9 mouse cellular contexts compared by ENCODE assay signal in the genomic region with DNA sequence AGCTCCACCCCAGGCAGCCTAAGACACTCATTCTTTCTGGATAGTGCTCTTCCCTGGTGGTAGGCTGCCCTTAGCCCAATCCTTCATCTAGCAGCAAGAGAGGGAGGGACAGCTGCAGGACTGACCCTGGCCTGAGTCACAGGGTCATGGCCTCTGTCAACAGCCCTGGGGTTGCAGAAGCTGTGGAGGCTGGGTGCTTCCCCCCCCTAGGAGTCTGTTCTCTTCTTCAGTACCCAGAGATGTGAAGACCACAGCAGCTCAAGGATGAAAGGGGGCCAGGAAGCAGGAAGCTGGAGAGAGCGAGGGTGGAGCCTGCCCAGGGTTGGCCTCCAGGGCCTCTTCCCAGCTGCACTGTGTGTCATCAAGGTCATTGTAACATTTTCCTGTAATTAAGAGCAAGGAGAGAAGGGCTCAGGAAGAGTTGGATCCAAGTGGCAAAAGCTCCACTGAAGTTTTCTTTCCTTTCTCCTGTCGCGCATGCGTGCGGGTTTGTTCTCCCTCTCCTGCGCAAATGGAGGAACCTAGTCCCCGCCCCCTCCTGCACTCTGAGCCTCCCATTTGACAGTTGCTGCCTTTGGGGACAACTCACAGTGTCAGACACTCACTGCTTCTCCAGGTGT. TPM values are rescaled to one million over a fixed set of nuclear protein-coding genes. Genes with fewer than 3 reads are reported as not detected.
A peak's percentile ranks its signal among the peaks of the same experiment; 100 is the strongest.
DNase-seq lines count a peak whose midpoint lies in the region; ATAC-seq and TF ChIP-seq lines count a peak whose summit lies in the region.
"Had no signal": no experiment of that assay in that cellular context is flagged by ENCODE, and none has a peak within 500 bp of the region (broad histone marks: within the 10 kb centered on the region; RNA-seq: fewer than 3 reads in every experiment).

No protein-coding gene starts in this region.

- peak in 1 of 2 experiments; percentile 50 for DNase-seq in spleen, adult 2 months (ENCODE audit: low read depth in 1 of 2, low spot score in 2 of 2)
- DNase-seq in spleen, postnatal 14 days (ENCODE audit: low spot score in 2 of 2) = no peak
- peak; percentile 39 for DNase-seq in gastrocnemius, postnatal 10 days
- DNase-seq in limb, embryonic 14.5 days (ENCODE audit: low spot score) = peak; percentile 42
- DNase-seq in layer of hippocampus, adult 8-10 months (ENCODE audit: low spot score in 2 of 2) = no peak
- DNase-seq in forebrain, embryonic 14.5 days (ENCODE audit: low spot score) = no peak
- DNase-seq in urinary bladder, postnatal 10 days (ENCODE audit: low spot score) = no peak

- no peaks in the 10 kb centered on the region for H3K27me3 ChIP-seq in spleen, adult 2 months (ENCODE audit: control insufficient read depth, insufficient read depth, low read length)
- H3K27me3 ChIP-seq in limb, embryonic 14.5 days (ENCODE audit: control insufficient read depth, insufficient read depth, low read length) = no peaks in the 10 kb centered on the region
- no peaks in the 10 kb centered on the region for H3K27me3 ChIP-seq in stomach, embryonic 16.5 days (ENCODE audit: control insufficient read depth, insufficient read depth, low read length)
- H3K27me3 ChIP-seq in forebrain, embryonic 14.5 days (replicated peaks; ENCODE audit: control insufficient read depth, insufficient read depth, low read length) = no peaks in the 10 kb centered on the region
- H3K27me3 ChIP-seq: neural tube, embryonic 13.5 days had no signal

- no peaks in the 10 kb centered on the region for H3K36me3 ChIP-seq in spleen, adult 2 months (ENCODE audit: control insufficient read depth, insufficient read depth, low read length)
- H3K36me3 ChIP-seq in limb, embryonic 14.5 days (ENCODE audit: control insufficient read depth, insufficient read depth, low read length) = no peaks in the 10 kb centered on the region
- H3K36me3 ChIP-seq in stomach, embryonic 16.5 days (ENCODE audit: control insufficient read depth, insufficient read depth, low read length) = no peaks in the 10 kb centered on the region
- H3K36me3 ChIP-seq in forebrain, embryonic 14.5 days (ENCODE audit: control insufficient read depth, insufficient read depth, low read length) = no peaks in the 10 kb centered on the region
- H3K36me3 ChIP-seq: neural tube, embryonic 13.5 days had no signal

- H3K4me2 ChIP-seq in limb, embryonic 14.5 days (replicated peaks; ENCODE audit: low read depth, low read length, severe bottlenecking) = peak overlapping the region; percentile 15
- H3K4me2 ChIP-seq in stomach, embryonic 16.5 days (ENCODE audit: low read depth, low read length) = peak overlapping the region; percentile 19; the same call in 1 of the 2 replicates
- no peak overlapping the region for H3K4me2 ChIP-seq in forebrain, embryonic 14.5 days (ENCODE audit: low read length)
- H3K4me2 ChIP-seq: neural tube, embryonic 13.5 days had no signal

- no peak for ATAC-seq in limb, embryonic 14.5 days (ENCODE audit: low FRiP score, low read depth)
- no peak for ATAC-seq in stomach, embryonic 16.5 days (ENCODE audit: insufficient read depth, low FRiP score)
- ATAC-seq in forebrain, embryonic 14.5 days = no peak

- no peak for TF ChIP-seq CTCF in spleen, adult 2 months (IDR thresholded peaks at IDR 0.05; ENCODE audit: extremely low read depth, insufficient read depth, insufficient read length, insufficient replicate concordance)

- H3K27ac ChIP-seq in spleen, adult 2 months (ENCODE audit: insufficient read depth, low read length) = peak overlapping the region; percentile 60; the same call in 1 of the 2 replicates
- no peak overlapping the region for H3K27ac ChIP-seq in limb, embryonic 14.5 days (replicated peaks; ENCODE audit: low read depth, low read length)
- 0 out of 2 replicates have a peak overlapping the region, but pooled peaks have one; percentile 68 for H3K27ac ChIP-seq in stomach, embryonic 16.5 days (ENCODE audit: low read length)
- no peak overlapping the region for H3K27ac ChIP-seq in forebrain, embryonic 14.5 days (ENCODE audit: low read depth, low read length)
- H3K27ac ChIP-seq: neural tube, embryonic 13.5 days had no signal

- no peak for TF ChIP-seq POLR2A in spleen, adult 2 months (IDR thresholded peaks at IDR 0.05; ENCODE audit: low read depth, low read length)
- TF ChIP-seq POLR2A in limb, embryonic 14.5 days (IDR thresholded peaks at IDR 0.05; ENCODE audit: borderline replicate concordance, extremely low read depth, insufficient read depth, insufficient read length) = no peak

- H3K9ac ChIP-seq in limb, embryonic 14.5 days (ENCODE audit: low read depth, low read length, severe bottlenecking) = no peak overlapping the region
- H3K9ac ChIP-seq in stomach, embryonic 16.5 days (ENCODE audit: low read length) = 0 out of 2 replicates have a peak overlapping the region, but pooled peaks have one; percentile 5
- no peak overlapping the region for H3K9ac ChIP-seq in forebrain, embryonic 14.5 days (ENCODE audit: low read length)
- H3K9ac ChIP-seq: neural tube, embryonic 13.5 days had no signal

- no peaks in the 10 kb centered on the region for H3K9me3 ChIP-seq in limb, embryonic 14.5 days (ENCODE audit: control insufficient read depth, low read length)
- no peaks in the 10 kb centered on the region for H3K9me3 ChIP-seq in stomach, embryonic 16.5 days (replicated peaks; ENCODE audit: control insufficient read depth, low read length)
- no peaks in the 10 kb centered on the region for H3K9me3 ChIP-seq in forebrain, embryonic 14.5 days (replicated peaks; ENCODE audit: control insufficient read depth, low read length)
- H3K9me3 ChIP-seq: neural tube, embryonic 13.5 days had no signal

- peaks cover 39% of the 10 kb centered on the region for H3K4me1 ChIP-seq in spleen, adult 2 months (ENCODE audit: control insufficient read depth, insufficient read depth, insufficient read length)
- peaks cover 4% of the 10 kb centered on the region; the same call in 1 of the 2 replicates for H3K4me1 ChIP-seq in limb, embryonic 14.5 days (ENCODE audit: control insufficient read depth, insufficient read depth, low read length)
- H3K4me1 ChIP-seq in stomach, embryonic 16.5 days (ENCODE audit: control insufficient read depth, insufficient read depth, low read length) = peaks cover 23% of the 10 kb centered on the region; the same call in 1 of the 2 replicates
- no peaks in the 10 kb centered on the region for H3K4me1 ChIP-seq in forebrain, embryonic 14.5 days (ENCODE audit: control insufficient read depth, insufficient read depth, low read length)

- no peak overlapping the region for H3K4me3 ChIP-seq in spleen, adult 2 months (ENCODE audit: extremely low read depth, insufficient read depth, insufficient read length)
- H3K4me3 ChIP-seq in limb, embryonic 14.5 days (replicated peaks; ENCODE audit: low read length) = no peak overlapping the region
- H3K4me3 ChIP-seq in stomach, embryonic 16.5 days (replicated peaks; ENCODE audit: low read length) = no peak overlapping the region
- H3K4me3 ChIP-seq in forebrain, embryonic 14.5 days (ENCODE audit: low read depth, low read length) = no peak overlapping the region
- H3K4me3 ChIP-seq: neural tube, embryonic 13.5 days had no signal

- WGBS in spleen, adult 2 months = 47% methylated on average over 7 of the region's 7 CpGs
- WGBS in limb, embryonic 14.5 days = 42% methylated on average over 7 of the region's 7 CpGs
- 51% methylated on average over 7 of the region's 7 CpGs for WGBS in stomach, embryonic 16.5 days
- WGBS in forebrain, embryonic 14.5 days = 56% methylated on average over 7 of the region's 7 CpGs

RNA-seq across cellular contexts. Expression of a gene that starts 10.2 kb away (rescaled TPM):
- 28.1 and 32.3 TPM in 2 replicates for polyA plus RNA-seq in spleen, adult 2 months (2012; rRNA removed)
- 10 to 100 TPM; 12.2 to 15.3 TPM for total RNA-seq in gastrocnemius, postnatal 10 days (2021)
- 15.5 and 21.3 TPM in 2 replicates for polyA plus RNA-seq in limb, embryonic 14.5 days (2012; rRNA removed)
- polyA plus RNA-seq in limb, embryonic 14.5 days (2014; fragmentation: Nextera tagmentation; extraction: Ambion mirVana) = 8.7 and 10.3 TPM in 2 replicates
- polyA plus RNA-seq in stomach, embryonic 16.5 days (2015; fragmentation: Nextera tagmentation; extraction: Ambion mirVana) = 11.4 and 12.0 TPM in 2 replicates
- 10 to 100 TPM; 28.8 to 37.3 (median 34.8) TPM for total RNA-seq in layer of hippocampus, adult 8-10 months (2022)
- polyA plus RNA-seq in forebrain, embryonic 14.5 days (2014; fragmentation: Nextera tagmentation; extraction: Ambion mirVana) = 8.0 and 9.4 TPM in 2 replicates

RNA-seq across cellular contexts. Expression of a gene that starts 18.1 kb away (rescaled TPM):
- 64.4 and 82.8 TPM in 2 replicates for polyA plus RNA-seq in spleen, adult 2 months (2012; rRNA removed)
- 1 to 10 TPM; 8.0 to 9.5 TPM for total RNA-seq in gastrocnemius, postnatal 10 days (2021)
- 20.4 and 23.3 TPM in 2 replicates for polyA plus RNA-seq in limb, embryonic 14.5 days (2012; rRNA removed)
- polyA plus RNA-seq in limb, embryonic 14.5 days (2014; fragmentation: Nextera tagmentation; extraction: Ambion mirVana) = 18.0 and 19.7 TPM in 2 replicates
- 11.4 TPM in 2 replicates for polyA plus RNA-seq in stomach, embryonic 16.5 days (2015; fragmentation: Nextera tagmentation; extraction: Ambion mirVana)
- 10 to 100 TPM; 51.0 to 55.5 (median 52.0) TPM for total RNA-seq in layer of hippocampus, adult 8-10 months (2022)
- polyA plus RNA-seq in forebrain, embryonic 14.5 days (2014; fragmentation: Nextera tagmentation; extraction: Ambion mirVana) = 20.8 and 21.3 TPM in 2 replicates

Comparison
In these comparisons a context has a peak if more than half of its experiments do, and no peak if none do; other contexts are left out.
1. DNase-seq: peak in gastrocnemius, postnatal 10 days (single experiment) and limb, embryonic 14.5 days (single experiment); none in spleen, postnatal 14 days (0 of 2), layer of hippocampus, adult 8-10 months (0 of 2), forebrain, embryonic 14.5 days (single experiment) and urinary bladder, postnatal 10 days (single experiment).
2. H3K27ac ChIP-seq: peak in spleen, adult 2 months (single experiment) and stomach, embryonic 16.5 days (single experiment); none in limb, embryonic 14.5 days (single experiment) and forebrain, embryonic 14.5 days (single experiment).